Mouse (Mus musculus) megakaryocyte progenitor cell, adult 5-6 weeks (primary cell): ENCODE results near the gene Pik3c2a. TPM values are rescaled to one million over a fixed set of nuclear protein-coding genes. Genes with fewer than 3 reads are reported as not detected.

Source experiments
- ATAC-seq: replicated peaks from 2 replicates; pipeline ENCODE4 v1.8.0; 2016; ENCODE audit warnings: mild to moderate bottlenecking, moderate TSS enrichment, inconsistent platforms; ENCODE audit not compliant: poor library complexity
- total RNA-seq, 2 experiments: library from RNA; stranded (forward) in 1 of 2; stranded (reverse) in 1 of 2; fragments of 157-497, 149-512 nt in 1 of 2; fragments of 200-1000 nt in 1 of 2; gene quantifications; 2 replicates each; pipeline versions ENCODE4 v1.2.3 to v1.2.4; 2015 to 2017

Pik3c2a gene
- total RNA-seq, 2 experiments from 2014 or later, result 11.4 to 18.0 TPM

GRCm38 (mm10) chr7:116301144-116301543 lies 142.1 kb downstream of the Pik3c2a start:
- ATAC-seq, result no peak

- no peak for ATAC-seq
Observed at GRCm38 (mm10) chr7:116298851-116299250, 144.4 kb downstream of the Pik3c2a start.

GRCm38 (mm10) chr7:116298389-116298788 lies 144.9 kb downstream of the Pik3c2a start:
- no peak for ATAC-seq

GRCm38 (mm10) chr7:116294961-116295360 lies 148.3 kb downstream of the Pik3c2a start:
- ATAC-seq, result peak; percentile 42

- ATAC-seq, result no peak
Observed at GRCm38 (mm10) chr7:116292377-116292776, 150.9 kb downstream of the Pik3c2a start.

GRCm38 (mm10) chr7:116290559-116290958 lies 152.7 kb downstream of the Pik3c2a start:
- no peak for ATAC-seq

GRCm38 (mm10) chr7:116288996-116289395 lies 154.3 kb downstream of the Pik3c2a start:
- ATAC-seq, result no peak

- no peak for ATAC-seq
Observed at GRCm38 (mm10) chr7:116287959-116288358, 155.3 kb downstream of the Pik3c2a start.

Other genes starting within 250 kb of the Pik3c2a start
- gene Plekha7, start 135.1 kb downstream of the Pik3c2a start, total RNA-seq (2015), result 0.12 and 0.62 TPM in 2 replicates
- gene Plekha7, start 135.1 kb downstream of the Pik3c2a start, total RNA-seq (2017), result 0.42 and 0.88 TPM in 2 replicates
- 1,937 and 1,943 TPM in 2 replicates for gene Rps13, start 109.3 kb downstream of the Pik3c2a start, total RNA-seq (2015)
- gene Rps13, start 109.3 kb downstream of the Pik3c2a start, total RNA-seq (2017), result 3,821 and 3,826 TPM in 2 replicates
- gene Nucb2, start 60.9 kb upstream of the Pik3c2a start, total RNA-seq (2015), result 93.7 and 123 TPM in 2 replicates
- gene Nucb2, start 60.9 kb upstream of the Pik3c2a start, total RNA-seq (2017), result 119 TPM in 2 replicates